Mouse (Mus musculus) thymus, postnatal 10 days (tissue): ENCODE data around the gene Tubgcp2.

ENCODE experiments used
- DNase-seq, 2 experiments: peaks; one replicate each; pipeline ENCODE4 v3.0.0; 2021; ENCODE audit warnings: low spot score in 2 of 2

Gene Tubgcp2

DNA sequence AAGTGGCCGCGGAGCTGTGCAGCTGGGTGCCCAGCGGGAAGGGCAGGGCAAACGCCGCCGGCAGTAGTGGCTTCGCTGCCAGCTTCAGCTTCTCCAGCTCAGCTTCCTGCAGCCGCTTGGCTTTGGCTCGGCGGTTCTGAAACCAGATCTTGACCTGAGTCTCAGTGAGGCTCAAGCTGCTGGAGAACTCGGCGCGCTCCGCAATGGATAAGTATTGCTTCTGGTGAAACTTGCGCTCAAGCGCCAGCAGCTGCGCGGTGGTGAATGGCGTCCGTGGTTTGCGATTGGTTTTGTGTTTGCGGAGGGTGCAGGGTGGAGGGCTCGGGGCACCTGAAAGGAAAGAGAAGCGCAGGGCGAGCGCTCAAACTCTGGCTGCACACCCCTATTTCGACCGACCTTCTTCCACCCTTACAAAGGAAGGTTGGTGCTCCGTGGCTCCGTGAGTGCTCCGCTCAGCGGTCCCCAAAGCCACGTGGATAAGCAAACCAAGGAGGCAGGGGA is 11.4 kb upstream of the Tubgcp2 start:
- no peak for DNase-seq

DNA sequence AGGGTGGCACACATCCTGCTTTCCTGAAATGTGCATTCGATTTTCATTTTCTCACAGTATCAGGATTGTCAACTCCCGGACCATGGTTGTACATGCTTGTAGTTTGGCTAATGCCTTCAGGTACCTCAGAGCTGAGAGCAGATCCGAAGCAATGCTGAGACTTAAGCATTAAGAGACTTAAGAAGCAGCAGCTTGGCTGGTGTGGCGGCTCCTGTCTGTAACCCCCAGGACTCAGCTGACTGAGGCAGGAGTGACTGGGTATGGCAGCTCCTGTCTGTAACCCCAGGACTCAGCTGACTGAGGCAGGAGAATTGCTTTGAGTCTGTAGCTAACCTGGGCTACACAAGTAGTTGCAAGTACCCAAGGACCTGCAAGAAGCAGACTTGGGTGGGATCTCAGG is 9.1 kb upstream of the Tubgcp2 start:
- no peak for DNase-seq

DNA sequence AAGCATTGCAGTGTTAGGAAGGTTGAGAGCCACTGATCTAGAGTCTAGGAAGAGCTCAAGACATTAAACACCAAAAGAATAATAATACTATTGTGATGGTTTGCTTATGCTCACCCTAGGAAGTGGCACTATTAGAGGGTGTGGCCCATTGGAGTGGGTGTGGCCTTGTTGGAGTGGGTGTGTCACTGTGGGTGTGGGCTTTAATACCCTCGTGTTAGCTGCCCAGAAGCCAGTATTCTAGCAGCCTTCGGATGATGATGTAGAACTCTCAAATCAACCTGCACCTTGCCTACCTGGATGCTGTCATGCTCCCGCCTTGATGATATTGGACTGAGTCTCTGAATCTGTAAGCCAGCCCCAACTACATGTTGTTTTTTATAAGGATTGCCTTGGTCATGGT is 6.3 kb upstream of the Tubgcp2 start:
- DNase-seq = no peak

DNA sequence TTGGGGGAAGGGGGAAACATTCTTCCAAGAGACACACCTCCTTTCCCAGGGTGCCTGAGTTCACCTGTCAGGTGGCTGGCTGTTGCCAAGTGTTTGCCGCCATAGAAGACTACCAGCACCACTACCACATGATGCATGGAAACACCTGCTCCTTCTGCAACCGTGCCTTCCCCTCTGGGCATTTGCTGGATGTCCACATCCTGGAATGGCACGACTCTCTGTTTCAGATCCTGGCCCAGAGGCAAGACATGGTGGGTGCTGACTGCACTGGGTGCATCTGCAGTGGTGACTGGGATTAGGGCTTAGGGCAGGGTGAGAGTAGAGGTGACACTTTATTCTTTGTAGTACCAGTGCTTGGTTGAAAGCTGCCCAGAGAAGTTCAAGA is 694 bp upstream of the Tubgcp2 start:
- no peak for DNase-seq

DNA sequence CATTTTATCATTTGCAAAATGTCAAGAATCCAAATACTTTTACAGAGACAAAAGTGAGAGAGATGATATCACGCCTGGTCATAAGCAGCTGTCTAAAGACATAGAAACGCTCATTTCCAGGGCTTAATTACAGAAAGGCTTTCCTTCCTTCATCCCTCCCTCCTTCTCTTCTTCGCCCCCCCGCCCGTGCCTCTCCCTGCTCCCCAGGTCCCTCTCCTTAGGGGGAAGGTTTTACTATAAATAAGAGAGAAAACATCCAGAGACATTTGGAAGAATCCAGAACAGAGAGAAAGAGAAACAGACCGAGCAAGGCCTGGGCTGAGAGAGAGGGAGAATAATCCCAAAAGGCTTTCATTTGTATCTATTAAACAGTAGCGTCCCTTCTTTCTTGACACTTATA is 1.0 kb downstream of the Tubgcp2 start:
- no peak for DNase-seq

DNA sequence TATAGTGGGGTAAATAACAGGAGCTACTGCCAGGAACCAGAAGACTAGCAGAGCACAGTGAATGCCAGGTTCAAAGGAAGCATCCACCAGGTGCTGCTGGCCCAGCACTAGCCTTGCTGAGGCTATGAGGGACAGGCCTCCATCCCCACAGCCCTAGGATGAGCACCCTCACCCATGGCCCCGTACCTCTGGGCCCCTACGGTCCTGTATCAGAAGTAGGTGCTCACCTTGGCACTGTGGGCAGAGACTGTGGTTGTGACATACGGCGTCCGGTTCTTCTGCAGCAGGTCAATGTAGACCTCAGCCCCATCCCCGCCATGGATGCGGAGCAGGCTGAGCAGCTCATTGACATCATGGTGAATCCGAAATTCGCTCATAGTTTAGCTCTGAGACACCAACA is 3.1 kb downstream of the Tubgcp2 start:
- no peak for DNase-seq

DNA sequence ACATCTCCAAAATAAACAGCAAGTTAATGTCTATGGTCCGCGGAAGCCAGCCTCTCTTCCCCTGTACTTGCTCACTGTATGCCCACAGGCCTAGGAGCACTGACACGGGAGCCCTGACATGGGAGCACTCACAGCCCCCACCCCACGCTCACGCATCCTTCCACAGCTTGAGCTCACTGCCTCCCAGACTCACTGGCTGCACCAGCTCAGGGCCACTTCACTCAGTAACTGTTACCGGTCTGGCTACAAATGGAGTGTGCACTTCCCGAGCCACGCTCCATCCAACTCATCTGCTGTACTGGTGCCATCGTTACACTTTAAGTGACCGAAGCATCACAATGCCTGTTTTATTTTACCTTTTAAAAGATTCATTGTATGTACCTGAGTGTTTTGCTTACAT is 4.1 kb downstream of the Tubgcp2 start:
- no peak for DNase-seq

DNA sequence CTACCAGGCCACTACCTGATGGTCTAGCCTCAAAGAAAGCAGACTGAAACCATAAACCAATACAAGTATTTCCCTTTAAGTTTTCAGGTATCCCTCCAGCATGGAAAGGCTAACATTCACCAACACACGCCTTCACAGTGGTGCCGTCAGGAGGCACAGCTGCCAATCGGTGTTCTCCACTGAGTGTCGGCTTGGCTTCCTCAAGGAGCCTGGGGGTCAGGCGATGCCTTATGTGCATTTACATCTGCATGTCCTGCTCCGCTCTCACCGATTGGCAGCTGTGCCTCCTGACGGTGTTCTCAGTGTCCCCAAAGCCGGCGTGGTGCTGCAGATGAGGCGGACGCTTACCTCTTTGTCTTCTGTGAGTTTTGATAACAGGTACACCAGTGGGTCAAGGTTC is 4.7 kb downstream of the Tubgcp2 start:
- no peak for DNase-seq

DNA sequence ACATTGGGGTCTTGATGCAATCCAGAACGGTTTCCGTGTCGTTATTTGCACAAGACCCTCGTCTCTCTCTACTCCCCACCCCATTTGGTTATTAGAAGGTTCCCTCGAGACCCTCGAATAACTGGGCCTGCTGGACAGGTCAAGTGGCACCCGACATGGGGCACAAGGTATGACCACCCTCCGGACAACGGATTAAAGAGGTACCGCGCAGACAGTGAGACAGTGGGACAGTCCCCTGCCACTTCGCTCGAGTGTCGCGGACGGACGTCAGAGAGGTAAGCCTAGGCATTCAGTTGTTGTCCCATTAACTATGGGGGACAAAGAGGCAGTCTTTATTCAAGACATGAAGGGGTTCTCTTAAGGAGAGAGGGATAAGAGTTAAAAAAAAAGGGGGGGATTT is 25.1 kb downstream of the Tubgcp2 start:
- DNase-seq = no peak

DNA sequence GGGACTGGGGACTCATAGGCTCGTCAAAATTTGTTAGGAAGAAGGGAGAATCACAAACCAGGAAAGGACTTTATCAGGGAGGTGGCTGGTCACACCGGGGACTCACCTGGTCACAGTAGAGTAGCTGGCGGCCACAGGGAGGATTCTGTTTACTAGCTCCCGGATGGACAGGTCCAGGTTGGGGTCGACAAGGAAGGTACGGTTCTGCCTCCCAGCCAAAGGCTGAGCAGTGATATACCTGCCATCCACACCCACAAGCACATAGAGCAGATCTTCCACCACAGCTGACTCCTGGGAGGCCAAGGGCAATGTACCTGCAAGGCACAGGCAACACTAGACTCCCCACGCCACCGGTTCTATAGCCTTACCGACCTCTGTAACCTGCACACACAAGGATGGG is 28.7 kb downstream of the Tubgcp2 start:
- no peak for DNase-seq

DNA sequence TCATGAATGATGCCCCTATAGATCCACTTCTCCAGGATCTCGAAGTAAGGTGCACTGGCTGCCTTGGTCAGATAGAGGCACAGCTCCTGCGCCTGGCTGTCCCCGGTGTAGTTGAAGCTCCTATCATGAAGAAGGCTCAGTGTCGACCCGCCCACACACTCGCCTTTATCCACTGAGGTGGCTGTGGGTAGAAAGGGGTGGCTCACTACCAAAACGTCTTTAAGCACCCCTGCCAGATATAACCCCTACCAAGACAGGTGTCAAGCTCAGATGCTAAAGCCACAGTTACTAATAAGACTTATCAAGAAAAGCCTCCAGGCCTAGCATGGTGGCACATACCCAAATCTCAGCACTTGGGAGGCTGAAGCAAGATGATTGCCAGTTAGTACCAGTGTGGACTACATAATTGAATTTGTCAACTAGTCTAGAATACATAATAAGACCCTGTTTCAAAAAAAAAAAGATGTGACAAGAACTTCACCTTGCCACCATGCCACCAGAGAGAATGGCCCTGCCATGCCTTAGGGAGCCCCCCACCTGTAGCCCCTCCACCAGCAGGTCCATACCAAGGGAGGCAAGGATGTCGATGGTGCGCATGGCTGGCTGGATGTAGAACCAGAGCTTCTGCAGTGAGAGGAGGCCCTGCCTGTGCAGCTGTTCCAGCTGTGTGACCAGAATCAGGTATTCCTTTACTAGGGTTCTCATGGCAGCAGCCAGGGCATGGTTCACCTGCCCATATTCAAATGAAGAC is 29.4 kb downstream of the Tubgcp2 start:
- DNase-seq = no peak

DNA sequence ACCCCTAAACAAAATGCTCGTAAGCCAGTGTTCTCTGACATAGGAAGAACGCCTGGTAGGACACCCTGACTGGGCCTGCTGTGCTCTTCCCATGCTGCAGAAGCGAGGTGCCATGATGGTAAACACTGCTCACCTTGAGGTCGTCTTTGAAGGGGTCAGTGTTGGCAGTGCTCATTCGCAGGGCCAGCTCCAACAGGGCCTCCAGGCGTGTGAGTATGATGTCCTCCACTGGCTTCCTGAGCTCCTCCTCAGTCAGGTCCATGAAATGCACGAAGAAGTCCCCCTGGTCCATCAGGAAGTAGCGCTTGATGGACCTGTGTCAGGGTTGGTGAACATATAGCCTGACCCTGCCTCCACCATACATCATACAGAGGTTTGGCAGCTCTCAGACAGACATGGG is 31.8 kb downstream of the Tubgcp2 start:
- DNase-seq = no peak

DNA sequence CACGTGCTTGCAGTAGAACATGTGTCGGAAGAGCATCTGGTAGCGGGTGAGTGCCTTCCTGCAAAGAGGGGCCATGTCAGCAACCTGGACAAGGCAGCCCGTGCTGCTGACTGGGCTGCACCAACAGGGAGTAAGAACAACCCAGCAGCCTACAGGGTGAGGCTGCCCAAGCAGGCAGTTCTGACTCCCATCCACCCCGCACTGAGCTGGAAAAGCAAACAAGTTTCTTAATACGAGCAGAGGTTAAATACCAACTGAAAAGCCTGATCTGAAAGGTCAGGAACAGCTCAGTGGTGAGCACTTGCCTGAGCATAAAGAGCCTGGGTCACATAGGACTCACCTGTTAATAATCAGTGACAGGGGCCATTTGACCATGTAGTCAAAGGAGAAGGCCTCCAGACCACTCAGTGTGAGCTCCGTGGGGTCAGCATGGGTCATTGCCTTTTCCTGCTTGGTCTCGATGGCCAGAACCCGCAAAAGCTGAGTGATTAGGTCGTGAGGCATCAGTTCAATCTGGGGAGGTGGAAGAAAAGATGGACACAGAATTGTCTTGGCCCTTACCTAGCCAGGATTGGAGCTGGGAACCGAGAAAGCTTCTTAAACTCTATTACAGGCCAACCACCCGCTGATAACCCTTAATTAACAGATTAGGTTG is 35.3 kb downstream of the Tubgcp2 start:
- DNase-seq = no peak

DNA sequence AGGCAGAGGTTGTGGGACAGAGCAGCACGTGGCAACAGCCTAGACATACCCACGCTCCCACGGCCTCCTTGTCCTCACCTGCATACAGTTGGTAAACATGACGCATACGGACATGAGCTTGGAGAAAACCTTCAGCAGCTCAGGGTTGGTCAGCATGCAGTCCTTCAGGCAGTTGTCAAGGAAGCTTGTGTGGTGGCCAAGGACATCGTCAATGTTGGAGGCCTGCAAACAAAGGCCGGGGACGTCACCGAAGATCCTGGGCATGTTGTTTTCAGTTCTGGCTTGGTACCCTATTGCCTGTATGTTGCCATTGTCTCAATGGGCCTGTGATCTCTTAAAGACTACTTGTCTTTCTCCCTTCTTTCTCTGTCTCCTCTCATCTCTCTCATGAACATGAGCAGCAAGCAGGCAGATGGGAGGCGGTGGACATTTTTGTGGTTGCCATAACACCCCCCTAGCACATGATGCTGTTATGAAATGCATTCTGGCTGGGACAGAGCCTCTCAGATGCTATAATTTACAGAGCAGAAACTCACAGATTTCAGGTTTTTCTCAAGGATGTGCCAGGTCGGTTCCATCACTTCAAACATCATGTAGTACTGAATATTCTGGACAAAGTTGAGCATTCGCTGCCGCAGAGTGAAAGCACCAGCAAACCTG is 37.6 kb downstream of the Tubgcp2 start:
- DNase-seq = no peak

DNA sequence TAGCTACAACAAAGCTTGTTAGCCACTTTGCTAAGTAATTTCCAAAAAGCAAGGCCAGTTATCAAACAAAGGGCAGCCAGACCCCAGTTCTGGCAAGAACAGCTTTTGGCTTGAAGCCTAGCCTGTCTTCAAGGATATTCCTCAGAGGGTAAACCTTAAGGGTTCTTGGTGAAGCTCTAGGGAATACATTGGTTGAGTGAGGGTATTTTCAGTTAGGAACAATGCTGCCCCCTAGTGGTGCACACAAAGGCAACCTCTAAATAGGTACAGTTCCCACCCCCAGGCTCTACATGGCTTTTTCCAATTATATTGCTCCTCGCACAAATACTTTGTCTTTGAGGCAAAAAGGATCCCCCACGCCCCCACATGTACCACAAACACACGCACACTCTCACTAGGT is 41.8 kb downstream of the Tubgcp2 start:
- peak in 1 of 2 experiments; percentile 58 for DNase-seq

DNA sequence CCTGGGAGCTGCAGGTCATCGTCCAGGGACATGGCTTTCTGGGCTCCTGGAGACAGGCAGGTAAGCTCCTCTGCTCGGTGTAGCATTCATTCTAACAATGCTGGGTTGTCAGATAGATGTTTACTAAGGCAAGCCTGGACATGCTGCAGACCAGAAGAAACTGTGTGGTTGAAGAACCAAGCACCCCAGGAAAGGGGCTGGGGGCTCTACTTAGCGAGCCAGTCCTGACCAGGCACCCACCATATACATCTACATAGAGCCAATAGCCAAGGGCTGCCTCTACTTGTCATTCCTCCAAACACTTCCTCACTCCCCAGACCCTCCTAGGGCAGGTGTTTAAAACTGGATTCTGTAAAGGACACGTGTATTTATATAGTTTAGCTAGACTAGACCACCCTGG is 42.3 kb downstream of the Tubgcp2 start:
- no peak for DNase-seq

DNA sequence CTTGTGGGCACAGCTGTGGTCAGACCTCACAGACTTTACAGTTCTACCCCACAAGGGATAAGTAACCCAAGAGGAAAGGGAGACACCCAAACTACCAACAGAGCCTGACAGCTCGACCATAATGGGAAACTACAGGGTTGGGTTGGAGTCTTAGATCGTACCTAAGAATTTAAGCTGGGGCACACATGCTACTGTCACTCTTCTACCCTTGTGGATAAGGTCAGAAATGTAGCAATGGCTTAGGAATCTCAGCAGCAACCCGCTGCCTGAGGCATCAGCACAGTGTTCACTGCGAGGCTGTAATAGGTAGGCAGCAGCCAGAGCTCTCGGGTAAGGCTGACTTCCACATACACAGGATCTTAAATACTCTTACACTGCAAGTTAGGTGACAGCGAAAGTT is 42.9 kb downstream of the Tubgcp2 start:
- DNase-seq = no peak

DNA sequence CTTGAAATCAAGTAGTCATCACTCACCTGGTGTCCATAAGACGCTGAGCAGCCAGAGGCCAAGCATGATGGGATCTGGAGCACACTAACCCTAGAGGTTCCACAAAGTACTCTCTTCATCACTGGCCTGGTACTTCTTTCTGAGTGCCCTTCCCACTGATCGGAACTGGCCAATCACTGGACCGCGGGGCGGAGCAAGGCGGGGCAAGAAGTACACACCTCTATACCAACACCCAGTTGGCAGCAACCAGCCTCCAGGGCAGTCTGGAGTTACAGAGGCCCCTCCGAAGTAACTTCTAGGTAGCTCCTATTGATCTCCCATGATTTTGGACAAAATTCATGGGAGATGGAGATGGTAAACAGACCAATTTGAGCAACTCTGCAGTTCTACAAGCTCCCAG is 44.1 kb downstream of the Tubgcp2 start, which contains the start of gene Adam8:
Gene Adam8 (minus strand): TSS at position 157 of the 400 bp plus-strand sequence.
- DNase-seq = no peak

DNA sequence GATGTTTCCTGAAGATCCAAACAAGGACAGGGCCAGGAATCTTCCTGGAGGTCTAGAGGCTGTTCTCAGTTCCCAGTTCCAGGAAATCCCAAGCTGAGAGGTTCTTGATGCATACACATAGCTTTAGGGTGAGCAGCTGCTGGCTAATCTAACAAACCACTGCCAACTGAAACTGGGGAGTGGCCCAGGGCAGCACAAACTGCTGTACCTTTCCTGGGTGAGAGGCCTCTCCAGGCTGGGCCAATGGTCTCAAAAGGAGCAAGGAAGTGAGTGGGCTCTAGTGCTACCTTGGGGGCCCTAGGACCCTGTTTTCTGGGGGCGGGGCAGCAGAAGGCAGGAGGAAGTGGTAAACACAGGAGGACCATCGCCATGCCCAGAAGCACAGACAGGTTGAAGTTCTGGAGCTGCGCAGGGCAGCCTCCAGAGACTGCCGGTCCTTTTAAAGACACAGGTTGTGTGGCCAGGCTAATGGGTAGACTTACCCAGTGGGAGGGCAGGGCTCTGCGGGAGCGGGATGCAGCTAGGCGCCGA is 45.5 kb downstream of the Tubgcp2 start:
- no peak for DNase-seq

DNA sequence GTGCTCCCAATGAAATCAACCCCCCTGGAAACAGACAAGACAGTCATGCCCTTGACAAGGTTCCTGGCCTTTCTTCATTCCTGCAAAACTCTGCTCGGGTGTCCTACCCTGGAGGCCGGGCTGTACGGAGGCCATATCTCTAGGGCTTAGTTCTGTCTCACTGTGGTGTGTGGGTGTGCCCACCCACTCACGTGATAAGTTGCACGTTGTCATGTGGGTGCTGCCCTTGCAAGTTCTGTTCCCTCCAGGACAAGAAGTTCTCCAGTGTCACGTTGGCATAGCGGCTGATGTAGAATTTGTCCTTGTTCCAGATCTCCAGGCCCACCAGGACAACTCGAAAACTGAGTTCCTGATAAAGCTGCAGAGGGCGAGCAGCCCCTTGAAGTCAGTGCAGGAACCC is 48.2 kb downstream of the Tubgcp2 start:
- no peak for DNase-seq

DNA sequence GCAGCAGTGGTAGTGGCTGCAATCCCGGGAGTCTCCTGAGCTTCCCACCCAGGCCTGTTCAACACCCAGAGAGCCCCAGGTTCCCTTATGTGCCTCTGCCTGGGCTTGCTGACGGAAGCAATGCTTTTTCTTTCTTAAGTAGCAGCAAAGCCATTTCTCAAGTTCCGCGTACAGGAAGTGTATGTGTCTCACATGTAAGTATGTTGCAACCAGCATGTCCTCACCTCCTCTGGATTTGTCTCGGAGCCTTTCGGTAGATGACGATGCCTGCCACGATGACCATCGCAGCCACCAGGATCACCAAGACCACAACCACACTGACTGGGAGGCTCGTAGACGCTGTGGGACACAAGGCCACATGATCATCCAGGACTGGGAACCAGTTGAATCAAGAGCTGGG is 52.0 kb downstream of the Tubgcp2 start:
- no peak for DNase-seq

DNA sequence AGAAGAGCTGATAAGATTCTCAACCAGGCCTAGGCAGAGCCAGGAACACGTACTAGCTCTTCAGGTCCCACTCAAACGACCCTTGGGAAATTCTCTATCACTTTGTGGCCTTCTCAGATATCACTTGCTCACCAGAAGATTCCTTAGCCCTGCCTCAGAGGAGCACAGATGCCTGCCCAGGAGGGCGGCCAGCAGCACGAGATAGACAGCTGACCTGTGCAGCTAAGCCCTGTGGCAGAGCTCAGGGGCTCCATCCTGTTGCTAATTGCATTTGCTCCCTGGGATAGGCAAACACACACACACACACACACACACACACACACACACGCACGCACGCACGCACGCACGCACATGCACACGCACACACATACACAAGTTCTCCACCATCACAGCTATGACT is 54.4 kb downstream of the Tubgcp2 start:
- DNase-seq = no peak

DNA sequence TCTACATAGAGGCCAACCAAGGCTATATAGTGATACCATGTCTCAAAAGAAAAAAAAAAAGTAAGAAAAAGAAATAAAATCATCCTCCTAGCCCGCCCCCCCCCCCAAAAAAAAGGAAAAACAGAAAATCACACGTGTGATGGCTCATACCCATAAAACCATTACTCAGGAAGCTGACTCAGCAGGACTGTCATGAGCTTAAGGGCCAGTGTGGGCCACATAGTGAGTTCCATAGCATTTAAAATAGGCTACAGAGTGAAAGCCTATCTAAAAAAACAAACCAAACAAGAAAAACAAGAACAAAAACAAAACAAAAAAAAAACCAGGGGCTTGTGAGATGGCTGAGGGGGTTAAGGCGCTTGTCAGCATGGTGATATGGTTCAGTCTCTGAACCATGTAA is 55.7 kb downstream of the Tubgcp2 start:
- DNase-seq = no peak
